Mouse (Mus musculus): ENCODE data around the gene H2-Eb2. TPM values are rescaled to one million over a fixed set of nuclear protein-coding genes. Genes with fewer than 3 reads are reported as not detected.

The H2-Eb2 gene
- polyA plus RNA-seq (2015; fragmentation: Nextera tagmentation; extraction: Ambion mirVana) = not detected in 2 replicates

DNA sequence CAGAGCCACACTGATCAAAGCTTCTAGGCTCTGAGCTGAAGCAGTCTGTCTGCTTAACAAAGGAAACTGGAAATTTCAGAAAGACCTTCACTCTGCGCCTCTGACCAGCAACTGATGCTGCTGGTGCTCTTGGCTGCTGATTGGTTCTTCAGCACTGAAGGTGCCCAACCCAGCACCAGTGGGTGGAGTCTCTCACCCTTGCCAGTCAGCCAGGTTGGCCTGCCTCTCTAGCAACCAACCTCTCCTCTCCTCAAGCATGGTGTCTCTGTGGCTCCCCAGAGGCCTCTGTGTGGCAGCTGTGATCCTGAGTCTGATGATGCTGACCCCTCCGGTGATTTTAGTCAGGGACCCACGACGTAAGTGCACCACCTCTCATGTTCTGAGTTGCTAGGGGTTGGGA is at the start of gene H2-Eb2:
Gene H2-Eb2, plus strand, starts transcription at position 230 of the 400 bp plus-strand sequence.
- Histone ChIP-seq H3K4me1 (peaks cover 4% of the 10 kb centered on the region; the same call in 1 of the 2 replicates), H3K27me3 (no peaks in the 10 kb centered on the region), H3K27ac (no peak within 1 kb of the TSS), H3K4me2 (no peak within 1 kb of the TSS), H3K36me3 (no peaks in the 10 kb centered on the region), H3K9ac (no peak within 1 kb of the TSS), H3K4me3 (replicated peaks) (no peak within 1 kb of the TSS), H3K9me3 (replicated peaks) (no peaks in the 10 kb centered on the region)
- ATAC-seq (replicated peaks; ENCODE audit: low FRiP score) = no peak
- WGBS = 49% methylated on average over 4 of the region's 4 CpGs

DNA sequence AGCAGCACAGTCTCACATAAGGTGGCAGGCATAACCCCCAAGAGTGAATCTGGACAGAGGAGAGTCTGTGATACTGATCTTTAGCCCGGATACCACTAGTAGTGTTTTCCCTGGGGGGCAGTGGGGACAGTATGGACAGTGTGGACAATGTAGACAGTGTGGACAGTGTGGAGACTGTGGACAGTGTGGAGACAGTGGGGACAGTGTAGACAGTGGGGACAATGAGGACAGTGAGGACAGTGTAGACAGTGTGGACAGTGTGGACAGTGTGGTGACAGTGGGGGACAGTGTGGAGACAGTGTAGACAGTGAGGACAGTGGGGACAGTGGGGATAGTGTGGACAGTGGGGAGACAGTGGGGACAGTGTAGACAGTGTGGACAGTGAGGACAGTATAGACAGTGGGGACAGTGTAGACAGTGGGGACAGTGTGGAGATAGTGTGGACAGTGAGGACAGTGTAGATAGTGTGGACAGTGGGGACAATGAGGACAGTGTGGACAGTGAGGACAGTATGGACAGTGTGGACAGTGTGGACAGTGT is 44.9 kb upstream of the H2-Eb2 start:
- Histone ChIP-seq H3K27me3 (0 out of 2 replicates have a peak, but pooled peaks cover 3% of the 10 kb centered on the region), H3K27ac (no peak overlapping the region), H3K4me2 (no peak overlapping the region), H3K9me3 (replicated peaks) (no peaks in the 10 kb centered on the region; the same call in 1 of the 2 replicates), H3K36me3 (no peaks in the 10 kb centered on the region), H3K9ac (no peak overlapping the region), H3K4me1 (no peaks in the 10 kb centered on the region), H3K4me3 (replicated peaks) (no peak overlapping the region)
- ATAC-seq (replicated peaks; ENCODE audit: low FRiP score) = no peak
- WGBS = 71% methylated on average over 1 of the region's 1 CpGs

DNA sequence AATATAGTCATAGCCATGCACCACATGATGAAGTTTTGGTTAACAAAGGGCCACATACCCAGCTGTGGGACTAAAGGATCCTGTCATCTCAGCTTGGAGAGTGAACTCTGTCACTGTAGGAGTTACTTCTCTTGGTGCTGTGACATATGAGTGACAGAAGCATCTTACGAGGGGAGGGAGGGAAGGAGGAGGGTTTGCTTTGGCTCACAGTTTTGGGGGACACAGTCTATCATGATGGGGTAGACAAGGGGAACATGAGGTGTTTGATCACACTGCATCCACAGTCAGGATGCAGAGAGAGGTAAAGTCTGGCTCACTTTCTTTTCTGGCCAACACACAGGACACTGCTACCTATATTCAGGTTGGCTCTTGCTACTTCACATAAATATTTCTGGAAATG is 43.6 kb upstream of the H2-Eb2 start:
- 62% methylated on average over 1 of the region's 1 CpGs for WGBS
- Histone ChIP-seq H3K4me3 (replicated peaks) (no peak overlapping the region), H3K36me3 (no peaks in the 10 kb centered on the region), H3K27ac (no peak overlapping the region), H3K9ac (no peak overlapping the region), H3K4me1 (no peaks in the 10 kb centered on the region), H3K9me3 (replicated peaks) (no peaks in the 10 kb centered on the region; the same call in 1 of the 2 replicates), H3K27me3 (0 out of 2 replicates have a peak, but pooled peaks cover 3% of the 10 kb centered on the region), H3K4me2 (no peak overlapping the region)
- ATAC-seq (replicated peaks; ENCODE audit: low FRiP score) = no peak

DNA sequence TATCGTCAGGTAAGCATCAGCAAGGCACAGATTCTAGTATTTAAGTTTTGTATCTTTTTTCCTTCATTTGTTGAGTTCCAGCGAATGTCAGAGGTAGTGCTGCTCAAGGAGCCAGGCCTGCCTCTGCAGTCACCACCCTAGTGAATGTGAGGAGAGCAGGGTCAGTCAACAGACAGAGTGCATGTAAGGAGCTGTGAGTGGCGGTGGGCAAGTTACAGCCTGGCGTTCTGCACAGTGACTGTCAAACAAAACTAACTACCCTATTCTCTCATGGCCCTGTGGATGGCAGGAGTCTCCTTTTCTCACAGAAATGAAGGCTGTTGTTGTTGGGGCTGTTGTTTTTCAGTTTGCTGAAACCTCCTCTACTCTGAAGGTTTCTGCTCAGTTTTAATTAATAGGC is 40.1 kb upstream of the H2-Eb2 start:
- H3K4me2 ChIP-seq = no peak overlapping the region
- H3K27ac ChIP-seq = no peak overlapping the region
- no peak for ATAC-seq (replicated peaks; ENCODE audit: low FRiP score)
- H3K36me3 ChIP-seq = no peaks in the 10 kb centered on the region
- no peak overlapping the region for H3K4me3 ChIP-seq (replicated peaks)
- WGBS = 73% methylated on average over 4 of the region's 4 CpGs
- H3K27me3 ChIP-seq = 0 out of 2 replicates have a peak, but pooled peaks cover 3% of the 10 kb centered on the region
- no peaks in the 10 kb centered on the region for H3K4me1 ChIP-seq
- H3K9me3 ChIP-seq (replicated peaks) = no peaks in the 10 kb centered on the region
- no peak overlapping the region for H3K9ac ChIP-seq

DNA sequence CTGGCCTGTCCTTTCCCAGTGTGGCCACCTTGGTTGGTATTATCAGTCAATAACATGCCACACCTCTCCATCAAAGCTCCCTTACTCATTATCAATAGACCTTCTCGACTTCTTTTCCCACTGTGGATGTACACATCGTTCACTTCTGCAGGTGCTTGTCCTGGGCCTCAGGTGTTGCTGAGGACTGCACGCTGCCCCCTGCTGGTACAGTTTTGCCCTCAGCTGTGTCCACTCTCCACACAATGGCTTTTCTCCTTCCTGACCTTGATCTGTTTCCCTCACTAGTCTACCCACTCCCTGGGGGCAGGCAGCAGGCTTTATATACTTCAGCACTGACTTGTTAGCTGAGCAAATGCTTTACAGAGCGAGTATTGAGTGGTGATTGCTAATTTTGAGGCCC is 39.6 kb upstream of the H2-Eb2 start:
- WGBS = 37% methylated on average over 4 of the region's 4 CpGs
- no peak for ATAC-seq (replicated peaks; ENCODE audit: low FRiP score)
- H3K36me3 ChIP-seq = no peaks in the 10 kb centered on the region

DNA sequence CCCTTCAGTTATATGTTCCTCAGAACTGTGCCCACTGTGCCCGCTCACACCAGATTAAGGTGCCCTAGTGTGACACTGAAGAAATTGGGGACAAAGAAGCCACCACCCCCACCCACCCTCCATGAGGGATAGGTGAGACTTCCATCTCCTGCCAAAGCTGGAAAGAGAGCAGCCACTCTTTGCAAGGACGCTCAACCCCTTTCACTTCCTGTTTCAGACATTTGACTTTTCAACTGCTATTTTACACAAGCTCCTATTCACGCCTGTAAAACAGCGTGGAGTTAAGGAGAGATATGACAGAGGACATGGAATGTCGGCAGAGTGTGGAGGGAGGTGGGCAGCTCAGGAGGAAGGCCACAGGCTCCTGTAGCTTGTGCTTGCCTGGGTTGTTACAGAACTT is 39.0 kb upstream of the H2-Eb2 start:
- 75% methylated on average over 5 of the region's 5 CpGs for WGBS
- H3K9ac ChIP-seq = no peak overlapping the region
- no peaks in the 10 kb centered on the region for H3K36me3 ChIP-seq
- H3K4me2 ChIP-seq = no peak overlapping the region
- no peak overlapping the region for H3K27ac ChIP-seq
- no peak for ATAC-seq (replicated peaks; ENCODE audit: low FRiP score)
- no peak overlapping the region for H3K4me3 ChIP-seq (replicated peaks)
- no peaks in the 10 kb centered on the region for H3K9me3 ChIP-seq (replicated peaks)
- 0 out of 2 replicates have a peak, but pooled peaks cover 3% of the 10 kb centered on the region for H3K27me3 ChIP-seq
- no peaks in the 10 kb centered on the region for H3K4me1 ChIP-seq

More for the DNA sequence above, 39.6 kb upstream of the H2-Eb2 start:
- no peaks in the 10 kb centered on the region for H3K4me1 ChIP-seq
- no peak overlapping the region for H3K4me2 ChIP-seq
- H3K27ac ChIP-seq = no peak overlapping the region
- no peak overlapping the region for H3K9ac ChIP-seq
- no peaks in the 10 kb centered on the region for H3K9me3 ChIP-seq (replicated peaks)
- no peak overlapping the region for H3K4me3 ChIP-seq (replicated peaks)
- 0 out of 2 replicates have a peak, but pooled peaks cover 3% of the 10 kb centered on the region for H3K27me3 ChIP-seq

DNA sequence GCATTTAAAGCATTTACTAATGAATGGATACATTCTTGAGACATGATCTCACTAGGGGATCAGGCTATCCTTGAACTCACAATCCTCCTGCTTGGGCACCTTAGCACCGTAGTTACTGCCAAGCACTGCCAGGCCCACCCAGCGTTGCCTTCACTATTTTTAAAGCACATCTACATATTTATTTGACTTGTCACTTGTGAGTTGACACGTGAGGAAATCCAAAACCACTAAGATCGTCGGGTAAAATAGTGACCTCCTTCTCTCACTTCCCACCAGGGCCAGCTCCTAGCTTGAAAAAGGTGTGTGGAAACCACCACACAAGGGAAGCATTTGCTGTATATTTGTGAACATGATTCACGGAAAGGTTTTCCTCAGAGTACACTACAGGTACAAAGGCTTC is 38.5 kb upstream of the H2-Eb2 start:
- 59% methylated on average over 6 of the region's 6 CpGs for WGBS
- H3K36me3 ChIP-seq = no peaks in the 10 kb centered on the region
- no peak for ATAC-seq (replicated peaks; ENCODE audit: low FRiP score)

DNA sequence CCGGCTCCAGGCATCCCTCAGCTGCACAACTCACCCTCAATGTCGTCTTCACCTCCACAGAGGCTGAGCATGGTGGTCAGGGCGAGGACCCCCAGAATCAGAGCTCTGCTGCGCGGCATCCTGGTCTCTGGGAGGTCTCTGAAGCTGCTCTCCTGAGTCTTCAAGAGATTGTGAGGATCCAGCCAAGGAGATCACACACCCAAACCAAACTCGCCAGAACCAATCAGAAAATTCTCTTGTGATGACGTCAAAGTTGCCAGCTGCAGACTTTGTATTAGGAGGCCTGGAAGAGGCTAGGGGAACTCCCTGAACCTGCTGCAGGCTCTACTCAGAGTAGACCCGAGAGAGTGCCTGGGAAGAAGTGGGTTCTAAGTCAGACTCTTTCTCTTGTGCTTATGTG is 37.8 kb upstream of the H2-Eb2 start, which contains the start of gene H2-Aa:
Gene H2-Aa, minus strand, starts transcription at position 176 of the 400 bp plus-strand sequence.
- H3K36me3 ChIP-seq = no peaks in the 10 kb centered on the region
- 13% methylated on average over 8 of the region's 8 CpGs for WGBS
- H3K27me3 ChIP-seq = 0 out of 2 replicates have a peak, but pooled peaks cover 3% of the 10 kb centered on the region
- H3K4me3 ChIP-seq (replicated peaks) = no peak within 1 kb of the TSS
- no peak within 1 kb of the TSS for H3K27ac ChIP-seq
- H3K4me2 ChIP-seq = no peak within 1 kb of the TSS
- ATAC-seq (replicated peaks; ENCODE audit: low FRiP score) = peak; percentile 78
- no peak within 1 kb of the TSS for H3K9ac ChIP-seq
- no peaks in the 10 kb centered on the region for H3K9me3 ChIP-seq (replicated peaks)
- no peaks in the 10 kb centered on the region for H3K4me1 ChIP-seq

More for the DNA sequence above, 38.5 kb upstream of the H2-Eb2 start:
- no peaks in the 10 kb centered on the region for H3K9me3 ChIP-seq (replicated peaks)
- H3K9ac ChIP-seq = no peak overlapping the region
- no peak overlapping the region for H3K27ac ChIP-seq
- H3K4me2 ChIP-seq = no peak overlapping the region
- no peak overlapping the region for H3K4me3 ChIP-seq (replicated peaks)
- no peaks in the 10 kb centered on the region for H3K4me1 ChIP-seq
- H3K27me3 ChIP-seq = 0 out of 2 replicates have a peak, but pooled peaks cover 3% of the 10 kb centered on the region

DNA sequence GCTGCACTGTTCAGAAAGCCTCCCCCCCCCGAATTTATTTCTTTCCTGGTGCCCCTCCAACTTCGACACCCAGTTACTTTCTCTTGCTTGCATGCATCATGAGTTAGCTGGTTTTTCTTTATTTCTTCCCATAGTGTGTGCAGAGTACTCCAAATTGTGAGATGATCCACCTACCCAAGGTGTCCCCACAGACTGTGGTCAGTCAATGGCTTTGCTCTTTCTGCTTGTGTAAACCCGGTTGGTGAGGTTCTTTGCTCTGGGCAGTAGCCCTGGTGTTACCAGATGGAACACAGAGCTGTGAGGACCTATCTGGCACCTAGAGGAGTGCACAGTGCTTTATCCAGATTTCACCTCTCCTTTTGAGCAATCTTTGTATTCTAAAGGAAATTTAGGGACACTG is 37.3 kb upstream of the H2-Eb2 start:
- Histone ChIP-seq H3K9me3 (replicated peaks) (no peaks in the 10 kb centered on the region), H3K4me1 (no peaks in the 10 kb centered on the region), H3K9ac (no peak overlapping the region), H3K27me3 (0 out of 2 replicates have a peak, but pooled peaks cover under 1% of the 10 kb centered on the region), H3K4me3 (replicated peaks) (no peak overlapping the region), H3K36me3 (no peaks in the 10 kb centered on the region), H3K27ac (no peak overlapping the region), H3K4me2 (no peak overlapping the region)
- ATAC-seq (replicated peaks; ENCODE audit: low FRiP score) = no peak
- WGBS = 66% methylated on average over 3 of the region's 3 CpGs

DNA sequence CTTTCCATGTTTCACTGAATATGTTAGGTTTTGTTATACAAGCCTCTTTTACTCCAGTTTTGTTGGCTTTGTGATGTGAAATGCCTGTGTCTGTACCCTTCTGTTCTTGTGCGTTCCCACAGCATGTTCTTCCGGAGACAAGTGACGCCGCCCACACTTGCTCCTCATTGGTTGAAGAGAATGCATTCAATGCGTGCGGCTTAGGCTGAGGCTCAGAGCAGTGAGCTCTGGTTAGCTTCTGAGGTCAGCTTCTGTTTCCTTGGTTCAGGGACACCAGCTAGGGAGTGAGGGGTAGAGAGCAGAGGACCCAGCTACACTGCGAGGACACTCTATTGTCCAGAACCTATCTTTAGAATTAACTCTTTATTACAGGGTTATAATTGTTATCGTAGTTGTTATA is 33.9 kb upstream of the H2-Eb2 start:
- H3K36me3 ChIP-seq = no peaks in the 10 kb centered on the region
- no peak overlapping the region for H3K9ac ChIP-seq
- H3K4me1 ChIP-seq = peaks cover 6% of the 10 kb centered on the region
- WGBS = 15% methylated on average over 8 of the region's 8 CpGs
- no peak overlapping the region for H3K27ac ChIP-seq
- peaks cover 2% of the 10 kb centered on the region; the same call in 1 of the 2 replicates for H3K27me3 ChIP-seq
- no peak overlapping the region for H3K4me3 ChIP-seq (replicated peaks)
- ATAC-seq (replicated peaks; ENCODE audit: low FRiP score) = peak; percentile 76; the same call in 1 of the 2 replicates
- H3K9me3 ChIP-seq (replicated peaks) = no peaks in the 10 kb centered on the region
- no peak overlapping the region for H3K4me2 ChIP-seq

DNA sequence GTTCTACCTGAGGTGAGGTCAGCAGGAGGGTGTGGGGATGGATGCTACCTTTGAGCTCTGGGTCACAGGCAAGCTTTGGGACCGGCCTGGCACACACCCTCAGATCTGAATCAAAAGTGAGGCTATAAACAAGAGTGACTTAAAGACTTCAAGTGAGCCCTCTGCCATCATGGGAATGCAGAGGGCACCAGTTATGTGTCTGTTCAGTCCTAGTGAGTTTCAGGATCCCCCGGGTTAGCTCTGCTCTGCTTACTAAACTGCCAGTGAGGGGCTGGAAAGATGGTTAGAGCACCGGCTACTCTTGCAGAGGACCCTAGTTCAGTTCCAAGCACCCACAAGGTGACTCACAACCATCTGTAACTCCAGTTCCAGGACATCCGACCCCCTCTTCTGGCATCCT is 32.9 kb upstream of the H2-Eb2 start:
- Histone ChIP-seq H3K36me3 (no peaks in the 10 kb centered on the region), H3K4me2 (no peak overlapping the region), H3K9ac (no peak overlapping the region), H3K9me3 (replicated peaks) (no peaks in the 10 kb centered on the region), H3K27me3 (peaks cover 5% of the 10 kb centered on the region; the same call in 1 of the 2 replicates), H3K4me1 (peaks cover 6% of the 10 kb centered on the region), H3K27ac (no peak overlapping the region), H3K4me3 (replicated peaks) (no peak overlapping the region)
- no peak for ATAC-seq (replicated peaks; ENCODE audit: low FRiP score)
- WGBS = 91% methylated on average over 4 of the region's 4 CpGs

DNA sequence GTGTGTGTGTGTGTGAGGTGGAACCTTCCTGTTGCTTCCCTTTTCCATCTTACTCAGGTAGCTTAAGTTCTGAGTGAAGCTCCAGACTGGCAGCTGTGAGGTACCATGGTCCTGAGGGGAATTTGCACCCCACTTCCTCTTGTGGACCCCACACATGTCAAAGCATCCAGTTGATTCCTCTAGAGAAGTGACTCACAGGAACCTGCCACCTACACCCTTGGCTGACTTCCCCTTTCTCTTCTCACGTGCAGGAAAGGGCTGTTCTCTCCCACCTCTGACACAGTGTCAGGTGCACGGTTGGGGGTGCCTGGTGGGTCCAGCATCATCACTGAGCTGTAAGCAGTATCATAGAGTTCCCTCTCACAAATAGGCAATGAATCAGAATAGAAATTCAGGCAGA is 31.9 kb upstream of the H2-Eb2 start:
- Histone ChIP-seq H3K36me3 (no peaks in the 10 kb centered on the region), H3K4me3 (replicated peaks) (no peak overlapping the region), H3K4me1 (peaks cover 6% of the 10 kb centered on the region), H3K27me3 (peaks cover 5% of the 10 kb centered on the region; the same call in 1 of the 2 replicates), H3K9ac (no peak overlapping the region), H3K27ac (no peak overlapping the region), H3K4me2 (no peak overlapping the region), H3K9me3 (replicated peaks) (no peaks in the 10 kb centered on the region)
- ATAC-seq (replicated peaks; ENCODE audit: low FRiP score) = no peak
- WGBS = 48% methylated on average over 2 of the region's 2 CpGs

All from kidney, embryonic 15.5 days (tissue).